Mouse (Mus musculus): ENCODE measurements around the gene Klf5. TPM values are rescaled to one million over a fixed set of nuclear protein-coding genes. Genes with fewer than 3 reads are reported as not detected.

The Klf5 gene
- polyA plus RNA-seq, 1 experiment: 3.9 TPM

GRCm38 (mm10) chr14:99295606-99296341, 2.7 kb upstream of the Klf5 start:
- H3K36me3 ChIP-seq (ENCODE audit: control insufficient read depth, insufficient read depth, low read length): no peaks in the 10 kb centered on the region
- H3K27ac ChIP-seq (ENCODE audit: insufficient read depth, low read depth, low read length): no peak overlapping the region
- 51% methylated on average over 15 of the region's 15 CpGs for WGBS
- TF ChIP-seq POLR2A (IDR thresholded peaks at IDR 0.05; ENCODE audit: low read depth, low read length) (no peak), CTCF (conservative IDR thresholded peaks at IDR 0.05; ENCODE audit: insufficient read depth, insufficient read length, low read depth, low read length) (no peak)
- H3K27me3 ChIP-seq (replicated peaks; ENCODE audit: control insufficient read depth, insufficient read depth, low read length): no peaks in the 10 kb centered on the region
- H3K4me1 ChIP-seq (ENCODE audit: control insufficient read depth, insufficient read depth, low read length): no peaks in the 10 kb centered on the region
- no peak overlapping the region for H3K4me3 ChIP-seq (ENCODE audit: insufficient read depth, low read depth, low read length)
- DNase-seq: no peak

- Histone ChIP-seq H3K4me3 (ENCODE audit: insufficient read depth, low read depth, low read length) (peak overlapping the region; percentile 55), H3K4me1 (ENCODE audit: control insufficient read depth, insufficient read depth, low read length) (no peaks in the 10 kb centered on the region), H3K27me3 (replicated peaks; ENCODE audit: control insufficient read depth, insufficient read depth, low read length) (no peaks in the 10 kb centered on the region), H3K36me3 (ENCODE audit: control insufficient read depth, insufficient read depth, low read length) (no peaks in the 10 kb centered on the region), H3K27ac (ENCODE audit: insufficient read depth, low read depth, low read length) (no peak overlapping the region)
- TF ChIP-seq POLR2A (IDR thresholded peaks at IDR 0.05; ENCODE audit: low read depth, low read length): no peak
- peak; percentile 72 for DNase-seq
- WGBS: under 1% methylated on average over 60 of the region's 60 CpGs
These were observed 561 bp downstream of the Klf5 start for GRCm38 (mm10) chr14:99299022-99299481.

GRCm38 (mm10) chr14:99299701-99300191, 1.3 kb downstream of the Klf5 start:
- peak; percentile 4 for DNase-seq
- H3K27me3 ChIP-seq (replicated peaks; ENCODE audit: control insufficient read depth, insufficient read depth, low read length): no peaks in the 10 kb centered on the region
- WGBS: 11% methylated on average over 21 of the region's 21 CpGs
- no peak overlapping the region for H3K27ac ChIP-seq (ENCODE audit: insufficient read depth, low read depth, low read length)
- no peaks in the 10 kb centered on the region for H3K36me3 ChIP-seq (ENCODE audit: control insufficient read depth, insufficient read depth, low read length)
- peak overlapping the region; percentile 55 for H3K4me3 ChIP-seq (ENCODE audit: insufficient read depth, low read depth, low read length)
- H3K4me1 ChIP-seq (ENCODE audit: control insufficient read depth, insufficient read depth, low read length): no peaks in the 10 kb centered on the region
- TF ChIP-seq CTCF (conservative IDR thresholded peaks at IDR 0.05; ENCODE audit: insufficient read depth, insufficient read length, low read depth, low read length): no peak
- TF ChIP-seq POLR2A (IDR thresholded peaks at IDR 0.05; ENCODE audit: low read depth, low read length): no peak

GRCm38 (mm10) chr14:99301472-99301871, 3.0 kb downstream of the Klf5 start:
- Histone ChIP-seq H3K27ac (ENCODE audit: insufficient read depth, low read depth, low read length) (no peak overlapping the region), H3K27me3 (replicated peaks; ENCODE audit: control insufficient read depth, insufficient read depth, low read length) (no peaks in the 10 kb centered on the region), H3K4me1 (ENCODE audit: control insufficient read depth, insufficient read depth, low read length) (no peaks in the 10 kb centered on the region), H3K36me3 (ENCODE audit: control insufficient read depth, insufficient read depth, low read length) (no peaks in the 10 kb centered on the region), H3K4me3 (ENCODE audit: insufficient read depth, low read depth, low read length) (no peak overlapping the region)
- 75% methylated on average over 11 of the region's 11 CpGs for WGBS
- DNase-seq: no peak
- TF ChIP-seq POLR2A (IDR thresholded peaks at IDR 0.05; ENCODE audit: low read depth, low read length) (no peak), CTCF (conservative IDR thresholded peaks at IDR 0.05; ENCODE audit: insufficient read depth, insufficient read length, low read depth, low read length) (no peak)

- H3K27me3 ChIP-seq (replicated peaks; ENCODE audit: control insufficient read depth, insufficient read depth, low read length): no peaks in the 10 kb centered on the region
- H3K4me3 ChIP-seq (ENCODE audit: insufficient read depth, low read depth, low read length): no peak overlapping the region
- TF ChIP-seq POLR2A (IDR thresholded peaks at IDR 0.05; ENCODE audit: low read depth, low read length): no peak
- TF ChIP-seq CTCF (conservative IDR thresholded peaks at IDR 0.05; ENCODE audit: insufficient read depth, insufficient read length, low read depth, low read length): no peak
- WGBS: 89% methylated on average over 3 of the region's 3 CpGs
- no peaks in the 10 kb centered on the region for H3K36me3 ChIP-seq (ENCODE audit: control insufficient read depth, insufficient read depth, low read length)
- no peaks in the 10 kb centered on the region for H3K4me1 ChIP-seq (ENCODE audit: control insufficient read depth, insufficient read depth, low read length)
- no peak for DNase-seq
- H3K27ac ChIP-seq (ENCODE audit: insufficient read depth, low read depth, low read length): no peak overlapping the region
These were observed 5.9 kb downstream of the Klf5 start for GRCm38 (mm10) chr14:99304387-99304786.

- Histone ChIP-seq H3K27me3 (replicated peaks; ENCODE audit: control insufficient read depth, insufficient read depth, low read length) (no peaks in the 10 kb centered on the region), H3K27ac (ENCODE audit: insufficient read depth, low read depth, low read length) (no peak overlapping the region), H3K4me1 (ENCODE audit: control insufficient read depth, insufficient read depth, low read length) (no peaks in the 10 kb centered on the region), H3K36me3 (ENCODE audit: control insufficient read depth, insufficient read depth, low read length) (no peaks in the 10 kb centered on the region), H3K4me3 (ENCODE audit: insufficient read depth, low read depth, low read length) (no peak overlapping the region)
- no peak for DNase-seq
- WGBS: 74% methylated on average over 12 of the region's 12 CpGs
- no peak for TF ChIP-seq POLR2A (IDR thresholded peaks at IDR 0.05; ENCODE audit: low read depth, low read length)
- TF ChIP-seq CTCF (conservative IDR thresholded peaks at IDR 0.05; ENCODE audit: insufficient read depth, insufficient read length, low read depth, low read length): no peak
These were observed 6.7 kb downstream of the Klf5 start for GRCm38 (mm10) chr14:99304997-99305792.

GRCm38 (mm10) chr14:99306410-99306809, 7.9 kb downstream of the Klf5 start:
- H3K4me1 ChIP-seq (ENCODE audit: control insufficient read depth, insufficient read depth, low read length): no peaks in the 10 kb centered on the region
- H3K27me3 ChIP-seq (replicated peaks; ENCODE audit: control insufficient read depth, insufficient read depth, low read length): no peaks in the 10 kb centered on the region
- no peak overlapping the region for H3K4me3 ChIP-seq (ENCODE audit: insufficient read depth, low read depth, low read length)
- TF ChIP-seq POLR2A (IDR thresholded peaks at IDR 0.05; ENCODE audit: low read depth, low read length) (no peak), CTCF (conservative IDR thresholded peaks at IDR 0.05; ENCODE audit: insufficient read depth, insufficient read length, low read depth, low read length) (no peak)
- 94% methylated on average over 7 of the region's 7 CpGs for WGBS
- H3K36me3 ChIP-seq (ENCODE audit: control insufficient read depth, insufficient read depth, low read length): no peaks in the 10 kb centered on the region
- H3K27ac ChIP-seq (ENCODE audit: insufficient read depth, low read depth, low read length): no peak overlapping the region
- DNase-seq: no peak

Measured in kidney, adult 2 months (tissue).